Mouse (Mus musculus) G1E (cell line): ENCODE results near the gene Fermt1. TPM values are rescaled to one million over a fixed set of nuclear protein-coding genes. Genes with fewer than 3 reads are reported as not detected.

Experiments
- ATAC-seq: 2 replicates; pipeline ENCODE4 v1.8.0; 2016; ENCODE audit warnings: mild to moderate bottlenecking; ENCODE audit not compliant: insufficient number of reproducible peaks, poor library complexity, low FRiP score, severe bottlenecking; ENCODE audit errors: extremely low read depth
- DNase-seq: peaks from one replicate; pipeline ENCODE4 v3.0.0; 2012; ENCODE audit warnings: low spot score
- H3K27me3 ChIP-seq: 2 replicates; pipeline ENCODE4 v1.6.1; 2012; ENCODE audit warnings: mild to moderate bottlenecking, low read length, inconsistent platforms; ENCODE audit not compliant: insufficient read depth
- H3K36me3 ChIP-seq: replicated peaks from 2 replicates; pipeline ENCODE3; 2012; ENCODE audit warnings: mild to moderate bottlenecking, inconsistent platforms
- H3K4me1 ChIP-seq: 2 replicates; pipeline ENCODE4 v1.6.1; 2012; ENCODE audit warnings: low read depth, low read length, inconsistent platforms, mixed read lengths; ENCODE audit not compliant: insufficient read depth
- H3K4me3 ChIP-seq: 2 replicates; pipeline ENCODE4 v1.5.1; 2012; ENCODE audit warnings: low read depth, mild to moderate bottlenecking, inconsistent platforms, low read length, moderate library complexity, mixed read lengths
- H3K9me3 ChIP-seq: replicated peaks from 2 replicates; pipeline ENCODE4 v1.6.1; 2012; ENCODE audit warnings: inconsistent platforms
- CTCF ChIP-seq: IDR thresholded peaks from 2 replicates; pipeline ENCODE4 v1.5.1; 2012; ENCODE audit warnings: low read depth, low read length, inconsistent platforms, mixed read lengths
- GATA1 ChIP-seq: IDR thresholded peaks from 2 replicates; pipeline ENCODE4 v1.6.1; 2012; ENCODE audit warnings: borderline replicate concordance, low read length, inconsistent platforms, mixed read lengths
- GATA2 ChIP-seq: IDR thresholded peaks from 2 replicates; pipeline ENCODE4 v1.6.1; 2012; ENCODE audit warnings: low read depth, low read length, inconsistent platforms, borderline replicate concordance
- POLR2AphosphoS5 ChIP-seq: IDR thresholded peaks from 2 replicates; pipeline ENCODE4 v1.6.1; 2012; ENCODE audit warnings: low read depth, low read length, inconsistent platforms; ENCODE audit not compliant: insufficient replicate concordance
- TAL1 ChIP-seq: conservative IDR thresholded peaks from 2 replicates; pipeline ENCODE4 v1.6.1; 2012; ENCODE audit warnings: low read depth, low read length, inconsistent platforms, mixed read lengths
- polyA plus RNA-seq: library from polyadenylated mRNA; stranded (reverse); fragments of >175 nt; gene quantifications from 2 replicates; pipeline ENCODE4 v1.2.3, GENCODE M21; 2012
- total RNA-seq, 2 experiments: library from RNA; stranded (forward) in 1 of 2; stranded (reverse) in 1 of 2; fragments of 200-1000 nt in 1 of 2; fragments of >200 nt in 1 of 2; fragmentation: Nextera tagmentation in 1 of 2; gene quantifications; 2 replicates each; pipeline ENCODE4 v1.2.3; 2014 to 2017

Gene Fermt1
- total and polyA plus RNA-seq, 3 experiments, result 0.05 TPM; not detected in 2

DNA sequence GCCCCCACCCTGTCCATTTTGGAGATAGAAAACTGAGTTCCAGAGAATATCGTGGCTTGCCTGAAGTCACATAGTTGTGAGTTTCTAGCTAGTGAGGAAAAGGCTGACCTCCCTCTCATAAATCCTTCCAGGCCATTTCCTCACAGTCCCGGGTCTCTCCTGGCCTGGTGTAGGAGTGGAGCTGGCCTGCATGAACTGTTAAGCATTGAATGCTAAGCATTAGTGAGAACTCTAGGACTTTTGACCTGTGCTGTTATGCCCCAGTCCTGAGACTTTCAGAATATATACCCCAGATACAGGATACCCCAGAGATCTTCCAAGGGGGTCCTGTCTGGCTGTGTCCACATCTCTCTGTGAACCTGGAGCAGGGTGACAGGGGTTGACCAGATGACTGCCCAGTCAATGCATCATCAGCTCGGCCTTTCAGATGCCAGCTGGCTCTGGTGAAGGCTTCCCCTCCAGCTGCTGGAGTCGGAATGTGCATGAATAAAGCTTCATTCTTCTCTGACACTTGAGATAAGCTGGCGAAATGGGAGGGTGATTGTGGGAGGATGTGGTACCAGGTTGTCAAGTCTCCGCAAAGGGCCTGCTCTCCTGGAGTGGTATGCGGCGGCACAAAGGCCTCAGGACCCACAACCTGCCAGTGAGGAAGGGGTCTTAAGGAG lies 61.3 kb downstream of the Fermt1 start:
- no peaks in the 10 kb centered on the region for H3K36me3 ChIP-seq
- no peak overlapping the region for H3K4me3 ChIP-seq
- ATAC-seq (no peak), DNase-seq (no peak)
- TF ChIP-seq GATA2 (no peak), CTCF (no peak), TAL1 (no peak), GATA1 (no peak), POLR2AphosphoS5 (no peak)
- peaks cover 2% of the 10 kb centered on the region; the same call in 1 of the 2 replicates for H3K4me1 ChIP-seq
- peaks cover 25% of the 10 kb centered on the region for H3K27me3 ChIP-seq
- H3K9me3 ChIP-seq, result no peaks in the 10 kb centered on the region

GRCm38 (mm10) chr2:132880844-132881645 lies 64.7 kb downstream of the Fermt1 start, which contains the start of gene Lrrn4:
Gene Lrrn4 (minus strand): TSS chr2:132880891.
- ATAC-seq, result no peak
- Histone ChIP-seq H3K4me1 (peaks cover 4% of the 10 kb centered on the region; the same call in 1 of the 2 replicates), H3K9me3 (no peaks in the 10 kb centered on the region), H3K36me3 (no peaks in the 10 kb centered on the region), H3K4me3 (no peak within 1 kb of the TSS), H3K27me3 (peaks cover 38% of the 10 kb centered on the region)
- DNase-seq, result no peak
- TF ChIP-seq POLR2AphosphoS5, result no peak
- TF ChIP-seq GATA1, result no peak
- no peak for TF ChIP-seq GATA2
- no peak for TF ChIP-seq TAL1
- TF ChIP-seq CTCF, result no peak

DNA sequence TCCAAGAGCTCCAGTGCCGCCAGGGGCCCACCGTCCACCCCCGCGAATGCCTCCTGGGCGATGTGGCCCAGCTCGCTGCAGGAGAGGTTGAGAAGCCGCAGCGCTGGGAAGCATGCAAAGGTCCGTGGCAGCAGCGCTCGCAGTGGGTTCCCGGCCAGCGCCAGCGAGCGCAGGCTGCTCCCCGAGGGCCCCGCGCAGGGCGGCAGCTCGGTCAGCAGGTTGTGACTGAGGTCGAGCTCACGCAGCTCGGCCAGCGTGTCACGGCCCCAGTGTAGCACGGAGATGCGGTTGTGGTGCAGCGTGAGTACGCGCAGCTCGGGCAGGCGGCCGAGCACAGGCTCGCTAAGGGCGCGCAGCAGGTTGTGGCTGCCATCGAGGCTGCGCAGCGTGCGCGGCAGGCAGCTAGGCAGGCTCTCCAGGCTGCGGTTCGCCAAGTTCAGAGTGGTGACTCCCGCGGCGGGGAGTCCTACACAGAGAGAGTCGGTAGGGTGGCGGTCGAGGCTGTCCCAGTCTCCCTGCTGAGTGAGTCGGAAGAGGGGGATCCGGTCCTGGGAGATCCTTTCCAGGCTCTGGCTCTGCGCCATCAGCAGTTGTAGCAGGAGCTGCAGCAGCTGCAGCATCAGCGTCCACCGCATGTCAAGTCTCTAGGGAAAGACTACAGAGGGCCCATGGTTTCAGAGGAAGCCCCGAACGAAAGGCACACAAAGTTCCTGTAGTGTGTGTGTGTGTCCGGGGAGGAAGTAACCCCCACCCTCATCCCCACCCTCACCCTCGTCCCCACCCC lies 66.3 kb downstream of the Fermt1 start:
- Histone ChIP-seq H3K9me3 (no peaks in the 10 kb centered on the region), H3K4me3 (no peak overlapping the region), H3K36me3 (no peaks in the 10 kb centered on the region), H3K4me1 (peaks cover 4% of the 10 kb centered on the region; the same call in 1 of the 2 replicates), H3K27me3 (peaks cover 40% of the 10 kb centered on the region)
- DNase-seq, result no peak
- no peak for ATAC-seq
- TF ChIP-seq GATA2, result no peak
- TF ChIP-seq CTCF, result no peak
- TF ChIP-seq TAL1, result no peak
- no peak for TF ChIP-seq GATA1
- TF ChIP-seq POLR2AphosphoS5, result no peak

GRCm38 (mm10) chr2:132876991-132877390 lies 68.7 kb downstream of the Fermt1 start:
- Histone ChIP-seq H3K4me1 (peaks cover 4% of the 10 kb centered on the region; the same call in 1 of the 2 replicates), H3K36me3 (no peaks in the 10 kb centered on the region), H3K4me3 (no peak overlapping the region), H3K27me3 (peaks cover 40% of the 10 kb centered on the region), H3K9me3 (no peaks in the 10 kb centered on the region)
- ATAC-seq (no peak), DNase-seq (no peak)
- TF ChIP-seq CTCF (no peak), POLR2AphosphoS5 (no peak)

DNA sequence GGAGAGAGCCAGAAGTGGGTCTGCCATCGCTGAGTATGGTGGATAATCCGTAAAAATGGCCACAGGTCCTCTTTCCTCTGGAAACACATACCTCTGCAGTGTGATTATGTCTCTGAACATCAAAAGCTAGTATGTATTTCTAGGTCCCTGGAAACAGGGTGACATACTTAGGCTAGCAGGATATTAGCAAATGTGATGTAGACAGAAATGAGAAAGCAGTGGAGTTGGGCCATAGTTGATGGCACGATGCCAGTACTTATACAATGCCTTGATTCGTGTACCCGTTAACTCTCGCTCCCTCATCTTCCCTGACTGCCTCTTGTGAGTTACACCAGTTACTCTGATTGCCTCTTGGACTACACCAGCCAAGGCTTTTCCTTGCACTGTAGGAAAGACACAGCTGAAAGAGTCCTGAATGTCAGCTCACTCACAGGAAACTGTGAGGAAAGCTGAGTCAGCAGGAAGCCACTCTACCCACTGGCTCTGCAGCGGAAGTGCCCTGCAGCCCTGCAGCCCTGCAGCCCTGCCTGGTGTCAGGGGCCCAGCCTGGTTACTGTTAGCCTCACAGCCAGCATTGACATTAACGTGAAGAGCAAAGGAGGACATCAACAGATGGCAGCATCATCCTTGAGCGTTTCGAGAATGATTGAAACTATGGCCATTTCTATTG lies 71.9 kb downstream of the Fermt1 start:
- TF ChIP-seq POLR2AphosphoS5 (no peak), TAL1 (no peak), GATA2 (no peak), CTCF (no peak), GATA1 (no peak)
- Histone ChIP-seq H3K9me3 (no peaks in the 10 kb centered on the region), H3K27me3 (peaks cover 16% of the 10 kb centered on the region), H3K36me3 (no peaks in the 10 kb centered on the region), H3K4me1 (0 out of 2 replicates have a peak, but pooled peaks cover 2% of the 10 kb centered on the region), H3K4me3 (no peak overlapping the region)
- DNase-seq (no peak), ATAC-seq (no peak)

DNA sequence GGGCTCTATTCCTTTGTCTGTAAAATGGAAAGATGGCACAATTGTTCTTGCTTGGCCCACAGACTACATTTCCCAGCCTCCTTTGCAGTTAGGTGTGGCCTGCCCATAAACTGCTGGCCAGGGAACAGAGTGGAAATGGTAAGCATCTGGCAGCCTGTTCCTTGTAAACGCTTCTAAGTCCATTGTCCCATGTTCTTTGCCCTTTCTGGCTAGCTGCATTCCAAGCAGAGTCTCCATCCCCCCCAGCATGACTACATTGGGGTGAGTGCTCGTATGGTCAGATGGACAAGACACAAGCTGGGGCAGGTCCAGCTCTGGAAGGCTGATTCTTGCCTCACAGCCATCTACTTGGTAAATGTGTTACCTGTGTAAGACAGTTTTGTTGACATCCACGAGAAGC lies 74.0 kb downstream of the Fermt1 start:
- Histone ChIP-seq H3K4me1 (0 out of 2 replicates have a peak, but pooled peaks cover 2% of the 10 kb centered on the region), H3K9me3 (no peaks in the 10 kb centered on the region), H3K4me3 (no peak overlapping the region), H3K27me3 (peaks cover 13% of the 10 kb centered on the region), H3K36me3 (peaks cover 12% of the 10 kb centered on the region)
- no peak for TF ChIP-seq TAL1
- no peak for TF ChIP-seq GATA1
- TF ChIP-seq GATA2, result no peak
- no peak for TF ChIP-seq POLR2AphosphoS5
- no peak for TF ChIP-seq CTCF
- ATAC-seq, result no peak
- no peak for DNase-seq
